Mouse (Mus musculus): ENCODE data around the gene Gm37240. TPM values are rescaled to one million over a fixed set of nuclear protein-coding genes. Genes with fewer than 3 reads are reported as not detected.
A peak's percentile ranks its signal among the peaks of the same experiment; 100 is the strongest.

Gm37240 gene
- polyA plus RNA-seq, 1 experiment from 2014 or later = 2.2 TPM

DNA sequence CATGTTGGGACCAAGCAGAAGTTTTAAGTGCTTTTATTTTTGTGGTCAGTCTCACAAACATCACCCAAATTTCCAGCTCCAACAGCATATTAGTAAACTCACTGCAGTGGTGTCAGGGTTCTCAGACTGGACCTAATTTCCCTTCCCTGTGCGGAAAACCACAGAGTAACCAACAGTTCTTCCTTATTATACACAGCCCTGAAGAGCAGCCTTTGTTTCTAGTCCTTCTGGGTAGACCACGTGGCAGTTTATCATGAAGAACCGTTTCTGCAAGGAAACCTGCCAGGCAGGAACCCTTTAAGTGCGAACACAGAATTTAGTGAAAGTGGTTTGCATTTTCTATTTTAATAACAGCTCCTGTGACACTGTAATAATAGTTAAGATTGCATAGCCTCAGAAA is 1395.2 kb downstream of the Gm37240 start:
- WGBS = 86% methylated on average over 4 of the region's 4 CpGs
- DNase-seq (ENCODE audit: low spot score) (no peak), ATAC-seq (ENCODE audit: insufficient number of reproducible peaks, low FRiP score, low TSS enrichment, low read depth) (no peak)
- Histone ChIP-seq H3K4me1 (ENCODE audit: control insufficient read depth, insufficient read depth, low read length) (no peaks in the 10 kb centered on the region), H3K27me3 (ENCODE audit: control insufficient read depth, insufficient read depth, low read length) (no peaks in the 10 kb centered on the region), H3K4me2 (ENCODE audit: low read depth, severe bottlenecking) (no peak overlapping the region), H3K4me3 (ENCODE audit: low read depth, low read length) (no peak overlapping the region), H3K9me3 (ENCODE audit: control insufficient read depth, low read length) (no peaks in the 10 kb centered on the region), H3K9ac (ENCODE audit: low read length) (no peak overlapping the region), H3K36me3 (ENCODE audit: control insufficient read depth, insufficient read depth, low read length) (no peaks in the 10 kb centered on the region), H3K27ac (replicated peaks; ENCODE audit: low read depth, low read length) (no peak overlapping the region)

DNA sequence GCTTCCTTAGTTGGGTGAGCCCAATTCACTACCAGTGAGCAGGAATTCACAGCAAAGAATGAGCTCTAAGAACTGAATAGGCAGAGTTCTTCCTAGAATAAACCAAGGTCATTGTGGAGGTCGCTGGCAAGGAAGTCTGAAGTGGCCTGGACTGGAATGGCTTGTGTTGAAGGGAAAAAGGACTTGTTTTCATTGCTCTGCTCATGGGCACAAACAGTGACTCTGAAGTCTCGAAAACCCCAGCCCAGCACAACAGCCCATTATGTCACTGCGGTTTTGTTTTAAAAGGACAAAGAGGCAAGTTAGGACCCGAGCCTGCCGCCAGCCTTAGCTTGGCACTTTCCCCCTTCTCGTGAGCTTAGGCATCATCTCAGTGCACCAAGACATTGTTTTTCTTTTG is 1398.6 kb downstream of the Gm37240 start:
- no peaks in the 10 kb centered on the region for H3K27me3 ChIP-seq (ENCODE audit: control insufficient read depth, insufficient read depth, low read length)
- no peak overlapping the region for H3K27ac ChIP-seq (replicated peaks; ENCODE audit: low read depth, low read length)
- no peaks in the 10 kb centered on the region for H3K36me3 ChIP-seq (ENCODE audit: control insufficient read depth, insufficient read depth, low read length)
- no peak for ATAC-seq (ENCODE audit: insufficient number of reproducible peaks, low FRiP score, low TSS enrichment, low read depth)
- no peaks in the 10 kb centered on the region for H3K9me3 ChIP-seq (ENCODE audit: control insufficient read depth, low read length)
- H3K4me1 ChIP-seq (ENCODE audit: control insufficient read depth, insufficient read depth, low read length) = no peaks in the 10 kb centered on the region
- H3K4me2 ChIP-seq (ENCODE audit: low read depth, severe bottlenecking) = no peak overlapping the region
- WGBS = 82% methylated on average over 6 of the region's 6 CpGs
- no peak overlapping the region for H3K4me3 ChIP-seq (ENCODE audit: low read depth, low read length)
- H3K9ac ChIP-seq (ENCODE audit: low read length) = no peak overlapping the region
- no peak for DNase-seq (ENCODE audit: low spot score)

DNA sequence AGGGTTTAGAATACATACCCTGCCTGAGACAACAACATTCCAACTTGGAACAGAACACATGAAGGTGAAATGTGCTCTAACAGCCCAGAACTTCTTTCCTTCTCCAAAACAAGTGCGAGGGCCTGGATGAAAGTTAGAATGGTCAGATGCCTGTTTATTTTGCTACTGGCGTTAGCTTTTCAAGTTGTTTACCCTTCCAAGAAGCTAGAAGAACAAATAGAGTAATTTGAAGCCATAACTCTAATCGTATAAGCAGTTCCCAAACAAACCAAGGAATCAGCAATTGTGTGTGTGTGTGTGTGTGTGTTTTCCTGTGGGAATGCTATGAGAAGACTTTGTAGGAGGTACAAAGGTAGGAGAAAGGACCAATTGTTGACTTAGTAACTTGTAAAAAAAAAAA is 1402.4 kb downstream of the Gm37240 start:
- Histone ChIP-seq H3K36me3 (ENCODE audit: control insufficient read depth, insufficient read depth, low read length) (no peaks in the 10 kb centered on the region), H3K4me1 (ENCODE audit: control insufficient read depth, insufficient read depth, low read length) (peaks cover 5% of the 10 kb centered on the region; the same call in 1 of the 2 replicates), H3K9me3 (ENCODE audit: control insufficient read depth, low read length) (no peaks in the 10 kb centered on the region), H3K27me3 (ENCODE audit: control insufficient read depth, insufficient read depth, low read length) (peaks cover 11% of the 10 kb centered on the region), H3K27ac (replicated peaks; ENCODE audit: low read depth, low read length) (no peak overlapping the region), H3K9ac (ENCODE audit: low read length) (no peak overlapping the region), H3K4me3 (ENCODE audit: low read depth, low read length) (no peak overlapping the region), H3K4me2 (ENCODE audit: low read depth, severe bottlenecking) (no peak overlapping the region)
- WGBS = 38% methylated on average over 3 of the region's 3 CpGs
- DNase-seq (ENCODE audit: low spot score) = no peak
- ATAC-seq (ENCODE audit: insufficient number of reproducible peaks, low FRiP score, low TSS enrichment, low read depth) = no peak

DNA sequence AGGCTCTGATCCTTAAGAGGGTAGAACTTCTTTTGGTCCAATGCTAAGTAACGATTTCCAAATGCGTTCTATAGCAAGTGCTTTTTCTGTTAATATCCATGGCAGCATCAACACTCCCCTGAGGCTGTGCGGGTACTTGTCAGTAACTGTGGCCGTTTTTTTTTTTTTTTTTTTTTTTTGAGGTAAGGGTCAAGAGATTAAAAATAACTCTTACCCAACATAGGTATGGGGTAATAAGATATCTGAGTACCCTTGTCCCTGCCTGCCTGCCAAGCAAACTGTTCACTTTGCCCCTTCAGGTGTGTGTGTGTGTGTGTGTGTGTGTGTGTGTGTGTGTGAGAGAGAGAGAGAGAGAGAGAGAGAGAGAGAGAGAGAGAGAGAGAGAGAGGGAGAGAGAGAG is 1403.0 kb downstream of the Gm37240 start:
- Histone ChIP-seq H3K9me3 (ENCODE audit: control insufficient read depth, low read length) (no peaks in the 10 kb centered on the region), H3K27ac (replicated peaks; ENCODE audit: low read depth, low read length) (no peak overlapping the region), H3K36me3 (ENCODE audit: control insufficient read depth, insufficient read depth, low read length) (no peaks in the 10 kb centered on the region), H3K9ac (ENCODE audit: low read length) (no peak overlapping the region), H3K4me1 (ENCODE audit: control insufficient read depth, insufficient read depth, low read length) (peaks cover 7% of the 10 kb centered on the region; the same call in 1 of the 2 replicates), H3K4me3 (ENCODE audit: low read depth, low read length) (no peak overlapping the region), H3K4me2 (ENCODE audit: low read depth, severe bottlenecking) (no peak overlapping the region), H3K27me3 (ENCODE audit: control insufficient read depth, insufficient read depth, low read length) (peaks cover 16% of the 10 kb centered on the region)
- 76% methylated on average over 4 of the region's 4 CpGs for WGBS
- ATAC-seq (ENCODE audit: insufficient number of reproducible peaks, low FRiP score, low TSS enrichment, low read depth) (no peak), DNase-seq (ENCODE audit: low spot score) (no peak)

DNA sequence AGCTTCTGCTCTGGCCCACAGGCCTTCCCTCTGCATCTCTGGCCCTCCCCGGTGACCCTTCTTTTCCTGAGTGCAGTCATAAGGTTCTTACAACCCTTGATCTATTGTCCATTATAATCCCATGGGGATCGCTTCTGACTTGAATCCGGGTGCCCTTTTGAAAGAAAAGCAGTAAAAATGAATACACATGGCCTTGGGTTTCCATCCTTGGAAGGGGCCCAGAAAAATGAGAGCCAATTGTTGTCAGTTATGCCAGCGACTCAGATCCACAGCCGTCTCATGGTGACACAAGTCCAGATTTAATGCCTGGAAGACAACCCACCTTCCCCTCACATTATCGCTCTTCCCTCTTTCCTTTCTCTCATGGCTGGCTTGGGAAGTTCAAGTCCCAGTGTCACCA is 1405.2 kb downstream of the Gm37240 start:
- Histone ChIP-seq H3K4me2 (ENCODE audit: low read depth, severe bottlenecking) (no peak overlapping the region), H3K27ac (replicated peaks; ENCODE audit: low read depth, low read length) (no peak overlapping the region), H3K9ac (ENCODE audit: low read length) (no peak overlapping the region), H3K36me3 (ENCODE audit: control insufficient read depth, insufficient read depth, low read length) (no peaks in the 10 kb centered on the region), H3K4me1 (ENCODE audit: control insufficient read depth, insufficient read depth, low read length) (peaks cover 10% of the 10 kb centered on the region; the same call in 1 of the 2 replicates), H3K9me3 (ENCODE audit: control insufficient read depth, low read length) (no peaks in the 10 kb centered on the region), H3K4me3 (ENCODE audit: low read depth, low read length) (no peak overlapping the region), H3K27me3 (ENCODE audit: control insufficient read depth, insufficient read depth, low read length) (peaks cover 37% of the 10 kb centered on the region)
- no peak for DNase-seq (ENCODE audit: low spot score)
- 73% methylated on average over 6 of the region's 6 CpGs for WGBS
- ATAC-seq (ENCODE audit: insufficient number of reproducible peaks, low FRiP score, low TSS enrichment, low read depth) = no peak

DNA sequence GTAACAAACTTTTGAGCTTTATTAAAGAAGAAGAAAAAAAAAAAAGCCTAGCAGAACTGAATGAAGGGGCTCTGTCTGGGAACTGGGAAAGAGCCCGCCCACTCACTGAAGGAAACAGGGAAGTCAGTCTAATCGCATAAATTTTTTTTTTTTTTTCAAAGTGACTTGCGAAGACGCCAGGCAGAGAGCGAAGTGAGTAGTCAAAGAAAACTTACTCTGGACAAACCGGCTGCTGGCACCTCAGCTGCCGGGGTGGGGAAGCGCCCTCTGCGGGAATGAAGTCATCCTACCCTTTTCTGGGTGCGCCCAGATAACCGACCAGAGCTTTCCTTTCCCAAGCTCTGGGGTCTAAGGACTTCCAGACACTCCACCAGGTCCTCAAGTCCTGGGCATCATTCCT is 1406.2 kb downstream of the Gm37240 start:
- WGBS = 3% methylated on average over 11 of the region's 11 CpGs

DNA sequence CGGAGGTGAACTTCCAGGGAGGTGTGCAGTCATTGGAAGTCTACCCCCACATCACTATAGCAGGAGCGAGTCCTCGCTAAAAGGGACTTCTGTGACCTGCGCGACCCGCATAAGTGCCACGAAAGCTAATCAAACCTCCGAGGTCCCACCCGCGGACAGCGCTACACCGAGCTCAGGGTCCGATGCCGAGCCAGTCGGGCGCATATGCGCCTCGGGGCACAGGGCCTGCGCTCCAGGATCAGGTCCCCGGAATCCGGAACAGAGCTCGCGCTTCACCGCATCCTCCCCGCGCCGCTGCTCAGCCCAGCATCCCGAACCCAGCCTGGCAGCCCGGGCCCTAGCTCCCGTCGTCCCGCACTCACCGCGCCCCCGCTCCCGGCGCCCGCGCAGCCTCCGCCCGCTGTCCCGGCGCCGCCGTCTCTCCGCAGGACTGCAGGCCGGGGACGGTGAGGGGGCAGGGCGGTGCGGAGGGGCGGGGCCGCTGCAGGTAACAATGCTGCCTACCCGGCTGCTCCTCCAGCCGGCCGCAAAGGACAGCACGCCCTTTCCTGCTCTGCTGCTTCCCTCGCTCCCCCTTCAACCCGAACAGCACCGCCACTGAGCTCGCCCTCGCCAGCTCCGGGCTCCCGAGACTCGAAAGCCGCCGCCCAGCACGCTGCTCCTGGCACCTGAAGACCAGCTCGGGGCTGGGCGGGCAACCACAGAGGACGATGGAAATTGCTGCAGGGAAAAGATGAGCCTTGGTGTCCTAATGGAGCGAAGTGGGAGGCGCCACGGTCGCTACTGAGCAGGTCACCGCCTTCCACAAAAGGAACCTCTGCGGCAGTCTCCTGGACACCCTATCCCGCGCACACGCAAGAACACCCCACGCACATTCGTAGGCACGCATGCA is 1407.1 kb downstream of the Gm37240 start, which contains the start of gene Fhdc1:
TSS of gene Fhdc1 (minus strand) at position 424 of the 892 bp plus-strand sequence.
- H3K27ac ChIP-seq (replicated peaks; ENCODE audit: low read depth, low read length) = no peak within 1 kb of the TSS
- peak within 1 kb of the TSS; percentile 53 for H3K4me3 ChIP-seq (ENCODE audit: low read depth, low read length)
- no peaks in the 10 kb centered on the region for H3K36me3 ChIP-seq (ENCODE audit: control insufficient read depth, insufficient read depth, low read length)
- peaks cover 10% of the 10 kb centered on the region; the same call in 1 of the 2 replicates for H3K4me1 ChIP-seq (ENCODE audit: control insufficient read depth, insufficient read depth, low read length)
- WGBS = under 1% methylated on average over 73 of the region's 82 CpGs
- peak within 1 kb of the TSS; percentile 18 for H3K9ac ChIP-seq (ENCODE audit: low read length)
- peaks cover 37% of the 10 kb centered on the region for H3K27me3 ChIP-seq (ENCODE audit: control insufficient read depth, insufficient read depth, low read length)
- peak; percentile 73 for DNase-seq (ENCODE audit: low spot score)
- H3K4me2 ChIP-seq (ENCODE audit: low read depth, severe bottlenecking) = peak within 1 kb of the TSS; percentile 99
- peak; percentile 55; the same call in 1 of the 2 replicates for ATAC-seq (ENCODE audit: insufficient number of reproducible peaks, low FRiP score, low TSS enrichment, low read depth)
- H3K9me3 ChIP-seq (ENCODE audit: control insufficient read depth, low read length) = no peaks in the 10 kb centered on the region

More for the DNA sequence above, 1406.2 kb downstream of the Gm37240 start:
- no peaks in the 10 kb centered on the region for H3K36me3 ChIP-seq (ENCODE audit: control insufficient read depth, insufficient read depth, low read length)
- DNase-seq (ENCODE audit: low spot score) (peak; percentile 58), ATAC-seq (ENCODE audit: insufficient number of reproducible peaks, low FRiP score, low TSS enrichment, low read depth) (no peak)
- peaks cover 10% of the 10 kb centered on the region; the same call in 1 of the 2 replicates for H3K4me1 ChIP-seq (ENCODE audit: control insufficient read depth, insufficient read depth, low read length)
- 0 out of 2 replicates have a peak overlapping the region, but pooled peaks have one; percentile 3 for H3K9ac ChIP-seq (ENCODE audit: low read length)
- H3K27ac ChIP-seq (replicated peaks; ENCODE audit: low read depth, low read length) = no peak overlapping the region
- no peaks in the 10 kb centered on the region for H3K9me3 ChIP-seq (ENCODE audit: control insufficient read depth, low read length)
- H3K4me3 ChIP-seq (ENCODE audit: low read depth, low read length) = peak overlapping the region; percentile 53; the same call in 1 of the 2 replicates
- peaks cover 37% of the 10 kb centered on the region for H3K27me3 ChIP-seq (ENCODE audit: control insufficient read depth, insufficient read depth, low read length)
- peak overlapping the region; percentile 99 for H3K4me2 ChIP-seq (ENCODE audit: low read depth, severe bottlenecking)

DNA sequence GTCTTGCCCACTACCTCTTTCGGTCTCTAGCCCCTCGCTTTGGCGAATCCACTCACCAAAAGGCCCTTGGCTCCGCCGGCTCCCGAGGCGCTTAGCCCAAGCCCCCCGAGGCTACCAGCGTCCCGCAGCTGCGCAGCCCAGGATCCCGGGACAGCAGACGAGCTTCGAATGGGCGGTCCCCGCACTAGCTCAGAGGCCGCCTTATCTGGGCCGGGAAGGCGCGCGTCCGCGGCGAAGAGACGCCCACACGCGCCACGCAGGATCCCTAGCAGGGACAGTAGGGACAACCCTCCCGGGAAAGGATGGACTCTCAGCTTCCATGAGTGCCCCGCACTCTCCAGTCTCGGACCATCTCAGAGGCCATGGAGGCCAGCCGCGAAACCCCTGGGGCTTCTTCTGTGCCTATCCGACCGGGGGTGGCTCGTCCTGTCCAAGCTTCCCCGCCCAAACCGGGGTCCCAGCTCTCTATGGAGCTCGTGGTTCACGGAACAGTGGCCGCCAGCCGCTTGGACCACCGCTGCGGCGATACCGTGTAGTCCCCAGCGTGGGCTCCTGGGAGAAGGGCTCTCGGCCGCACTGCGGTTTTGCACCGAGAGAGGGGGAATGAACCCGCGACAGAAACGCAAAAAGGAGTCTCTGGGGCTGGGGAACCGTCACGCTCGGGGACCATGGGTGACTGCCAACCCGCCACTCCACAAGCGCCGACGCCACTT is 1407.9 kb downstream of the Gm37240 start:
- peaks cover 10% of the 10 kb centered on the region; the same call in 1 of the 2 replicates for H3K4me1 ChIP-seq (ENCODE audit: control insufficient read depth, insufficient read depth, low read length)
- under 1% methylated on average over 61 of the region's 61 CpGs for WGBS
- no peaks in the 10 kb centered on the region for H3K36me3 ChIP-seq (ENCODE audit: control insufficient read depth, insufficient read depth, low read length)
- peak; percentile 20; the same call in 1 of the 2 replicates for ATAC-seq (ENCODE audit: insufficient number of reproducible peaks, low FRiP score, low TSS enrichment, low read depth)
- no peak overlapping the region for H3K27ac ChIP-seq (replicated peaks; ENCODE audit: low read depth, low read length)
- peak overlapping the region; percentile 18 for H3K9ac ChIP-seq (ENCODE audit: low read length)
- DNase-seq (ENCODE audit: low spot score) = peak; percentile 69
- H3K4me2 ChIP-seq (ENCODE audit: low read depth, severe bottlenecking) = peak overlapping the region; percentile 99
- peak overlapping the region; percentile 53 for H3K4me3 ChIP-seq (ENCODE audit: low read depth, low read length)
- no peaks in the 10 kb centered on the region for H3K9me3 ChIP-seq (ENCODE audit: control insufficient read depth, low read length)
- H3K27me3 ChIP-seq (ENCODE audit: control insufficient read depth, insufficient read depth, low read length) = peaks cover 37% of the 10 kb centered on the region

All from limb, embryonic 11.5 days (tissue).